Mouse (Mus musculus) spleen, adult 10 weeks (tissue): ENCODE measurements around the gene Stambpl1. TPM values are rescaled to one million over a fixed set of nuclear protein-coding genes. Genes with fewer than 3 reads are reported as not detected.

ENCODE experiments used
- polyA plus RNA-seq: library from polyadenylated mRNA; stranded (reverse); fragments of 350-450 nt; fragmentation: Illumina TruSeq; extraction: RNeasy Lipid Tissue Mini Kit (QIAGEN cat#74804); gene quantifications from one replicate; pipeline ENCODE4 v1.2.3, GENCODE M21; 2015; ENCODE audit warnings: low replicate concordance; ENCODE audit not compliant: insufficient read depth

Stambpl1 gene
- 41.0 TPM for polyA plus RNA-seq

DNA sequence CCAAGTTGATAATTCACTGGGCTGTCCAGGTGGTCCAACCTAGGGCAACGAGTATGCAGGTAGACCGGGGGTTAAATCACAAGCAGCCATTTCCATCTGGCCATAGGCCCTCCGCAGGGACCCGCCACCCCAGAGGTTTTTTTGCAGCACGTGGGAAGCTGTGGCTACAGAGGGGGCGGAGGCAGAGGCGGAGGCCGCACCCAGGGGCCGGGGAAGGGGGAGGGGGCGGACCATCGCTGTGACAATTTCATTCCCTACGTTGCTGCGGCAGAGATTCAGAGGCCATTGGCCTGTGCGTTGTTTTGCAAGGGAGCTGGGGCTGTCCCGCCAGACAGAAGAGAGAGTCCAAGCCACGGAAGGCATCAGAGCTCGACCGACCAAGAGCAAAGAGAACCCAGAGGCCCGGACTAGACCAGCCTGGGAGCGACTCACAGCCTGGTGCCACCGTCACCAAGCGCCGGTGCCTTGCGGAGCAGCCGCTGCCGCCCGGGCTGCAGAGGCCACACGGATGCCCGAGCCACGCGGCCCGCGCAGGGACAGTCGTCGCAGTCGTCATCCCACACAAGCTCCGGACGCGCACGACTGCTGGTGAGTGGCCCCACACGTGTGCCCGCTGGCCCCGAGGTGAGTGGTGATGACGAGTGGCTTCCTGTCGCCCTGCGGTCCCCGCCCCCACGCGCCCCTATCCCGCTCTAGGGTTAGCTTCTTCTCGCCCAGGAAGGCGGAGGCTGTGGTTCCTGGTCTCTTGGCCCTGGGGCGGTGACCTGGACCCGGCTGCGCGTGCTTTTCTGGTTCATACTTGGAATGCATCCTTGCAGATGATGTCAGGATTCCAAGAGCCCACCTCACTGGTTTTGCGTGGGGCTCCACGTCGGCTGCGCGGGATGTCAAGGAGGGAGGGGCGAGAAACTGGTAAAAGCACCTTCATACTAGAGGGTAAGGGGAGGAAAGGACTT is at the start of gene Stambpl1:
Stambpl1 (plus strand) TSS at position 222 of the 956 bp plus-strand sequence.

GRCm38 (mm10) chr19:34165891-34166290 is 26.1 kb upstream of the Stambpl1 start, which contains the start of gene Ankrd22:
TSS of gene Ankrd22 (minus strand) at chr19:34166053.

GRCm38 (mm10) chr19:34254880-34255681 is 63.1 kb downstream of the Stambpl1 start, which contains the start of gene Acta2:
TSS of gene Acta2 (minus strand) at chr19:34255590.

Other genes starting within 250 kb of the Stambpl1 start
- gene Lipf, start 231.0 kb upstream of the Stambpl1 start, polyA plus RNA-seq, result not detected
- not detected for gene Lipk, start 183.9 kb upstream of the Stambpl1 start, polyA plus RNA-seq
- gene Lipn, start 124.9 kb upstream of the Stambpl1 start, polyA plus RNA-seq, result 3.0 TPM
- not detected for gene Lipm, start 91.3 kb upstream of the Stambpl1 start, polyA plus RNA-seq
- gene Ankrd22, start 26.2 kb upstream of the Stambpl1 start, polyA plus RNA-seq, result 0.68 TPM
- gene Acta2, start 63.4 kb downstream of the Stambpl1 start, polyA plus RNA-seq, result 117 TPM
- gene Fas, start 98.4 kb downstream of the Stambpl1 start, polyA plus RNA-seq, result 33.8 TPM